Mouse (Mus musculus): ENCODE results near the gene Mipep.

Mipep gene

DNA sequence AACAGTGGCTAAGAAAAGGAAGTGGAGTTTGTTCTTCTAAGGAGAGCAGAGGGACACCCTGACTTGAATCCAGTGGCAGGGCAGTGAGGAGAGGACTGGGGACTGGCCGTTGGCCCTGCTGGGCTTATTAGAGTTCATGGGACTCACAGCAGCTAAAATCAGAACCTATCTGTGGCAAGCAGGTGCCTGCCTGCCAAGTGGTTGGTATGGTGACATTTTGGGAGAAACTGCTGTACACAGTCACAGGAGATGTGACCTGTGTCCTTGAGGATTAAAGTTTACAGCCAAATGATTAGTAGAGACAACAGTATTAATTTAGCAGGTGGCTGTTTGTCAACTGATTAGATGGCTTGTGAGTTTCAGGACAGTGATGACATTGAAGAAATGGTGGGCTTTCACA, 21.5 kb downstream of the Mipep start:
- no peak for DNase-seq

- DNase-seq: no peak
Measured at GRCm38 (mm10) chr14:60806891-60807344, 22.5 kb downstream of the Mipep start.

GRCm38 (mm10) chr14:60809881-60810280, 25.5 kb downstream of the Mipep start:
- no peak for DNase-seq

DNA sequence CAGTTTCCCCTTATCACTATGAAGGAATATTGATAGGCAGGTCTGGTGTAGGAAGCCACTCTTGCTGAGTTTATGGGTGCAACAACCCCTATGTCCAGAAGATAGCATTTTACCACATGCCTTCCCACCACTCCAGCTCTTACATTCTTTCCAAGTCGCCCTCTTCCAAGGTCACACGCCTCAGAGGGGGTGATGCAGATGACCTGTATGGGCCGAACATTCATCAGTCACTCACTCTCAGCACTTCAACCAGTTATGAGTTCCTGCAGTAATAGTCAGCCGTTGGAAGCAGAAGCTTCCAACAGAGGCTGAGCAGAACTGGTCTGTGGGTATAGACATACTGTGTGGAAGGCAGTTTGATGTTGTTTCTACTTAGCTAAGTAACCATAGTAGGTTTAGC, 27.2 kb downstream of the Mipep start:
- no peak for DNase-seq

DNA sequence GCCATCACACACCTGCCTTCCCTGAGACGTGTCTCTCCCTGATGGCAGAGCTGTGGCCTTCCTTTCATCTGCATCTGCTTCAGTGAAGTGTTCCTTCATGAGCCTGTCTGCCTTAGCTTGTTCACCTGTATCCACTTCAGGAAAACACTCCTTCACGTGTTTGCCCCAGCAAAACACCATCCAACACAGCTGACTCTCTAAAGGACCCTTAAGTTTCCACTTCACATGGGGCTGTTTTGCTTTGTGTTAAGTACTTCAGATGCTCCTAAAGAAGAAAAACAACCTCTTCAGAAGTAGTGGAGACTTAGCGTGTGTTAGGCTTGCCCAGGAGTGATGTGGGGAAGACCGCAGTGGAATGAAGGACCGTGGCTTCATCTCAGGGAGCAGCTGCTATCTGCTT, 30.7 kb downstream of the Mipep start:
- no peak for DNase-seq

DNA sequence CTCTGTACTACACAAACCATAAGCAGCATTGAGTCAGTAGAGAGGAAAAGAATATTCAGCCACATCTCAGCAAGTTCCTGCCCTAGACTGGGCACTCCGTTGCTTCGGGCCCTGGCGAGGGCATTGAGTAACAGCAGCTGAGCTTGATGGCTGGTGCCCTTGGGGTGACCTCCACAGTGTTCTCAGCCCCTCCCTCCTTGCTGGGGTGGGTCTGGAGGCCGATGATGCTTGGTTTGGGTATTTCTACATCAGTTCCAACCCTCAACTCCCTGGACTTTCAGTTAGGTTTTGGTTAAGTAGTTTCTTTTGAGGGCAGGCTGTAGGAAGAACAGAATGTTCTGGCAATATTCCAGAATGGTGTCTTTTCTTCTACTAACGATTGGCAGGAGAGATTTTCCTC, 33.7 kb downstream of the Mipep start:
- DNase-seq: peak; percentile 16

DNA sequence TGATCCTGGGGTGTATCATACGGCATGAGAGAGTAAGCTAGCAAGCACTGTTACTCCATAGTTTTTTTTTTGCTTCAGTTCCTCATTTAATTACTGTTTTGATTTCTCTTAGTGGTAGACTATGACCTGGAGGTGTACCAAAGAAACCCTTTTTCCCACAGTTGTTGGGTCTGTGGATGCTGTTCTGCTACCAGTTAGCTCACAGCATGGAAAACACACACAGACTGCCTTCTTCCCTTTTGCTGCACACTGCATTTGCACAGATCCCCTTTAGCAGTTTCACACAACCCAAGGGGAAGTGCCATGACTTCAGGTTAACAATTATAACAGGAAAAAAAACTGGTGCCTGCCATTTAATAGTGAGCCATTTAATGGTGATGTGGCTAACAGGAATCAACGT, 45.7 kb downstream of the Mipep start:
- no peak for DNase-seq

DNA sequence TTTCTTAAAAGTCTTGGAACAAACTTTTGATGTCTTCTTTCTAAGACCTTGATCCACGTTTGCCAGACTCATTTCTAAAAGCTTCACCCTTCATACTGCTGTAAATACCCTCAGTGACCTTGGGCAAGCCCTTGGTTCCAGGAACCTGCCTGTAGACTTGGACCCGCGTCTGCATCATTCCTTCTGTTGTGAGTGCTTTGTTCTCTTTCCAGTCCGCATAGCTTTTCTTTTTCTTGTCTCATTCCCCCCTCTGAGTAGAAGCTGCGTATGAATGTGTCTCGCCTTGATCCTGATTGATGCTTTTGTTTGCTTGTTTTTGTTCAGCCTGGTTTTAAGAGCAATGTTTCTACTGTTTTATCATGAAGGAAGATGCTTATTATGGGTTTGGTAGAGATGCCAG, 52.3 kb downstream of the Mipep start:
- DNase-seq: no peak

GRCm38 (mm10) chr14:60839654-60840053, 55.3 kb downstream of the Mipep start:
- no peak for DNase-seq

DNA sequence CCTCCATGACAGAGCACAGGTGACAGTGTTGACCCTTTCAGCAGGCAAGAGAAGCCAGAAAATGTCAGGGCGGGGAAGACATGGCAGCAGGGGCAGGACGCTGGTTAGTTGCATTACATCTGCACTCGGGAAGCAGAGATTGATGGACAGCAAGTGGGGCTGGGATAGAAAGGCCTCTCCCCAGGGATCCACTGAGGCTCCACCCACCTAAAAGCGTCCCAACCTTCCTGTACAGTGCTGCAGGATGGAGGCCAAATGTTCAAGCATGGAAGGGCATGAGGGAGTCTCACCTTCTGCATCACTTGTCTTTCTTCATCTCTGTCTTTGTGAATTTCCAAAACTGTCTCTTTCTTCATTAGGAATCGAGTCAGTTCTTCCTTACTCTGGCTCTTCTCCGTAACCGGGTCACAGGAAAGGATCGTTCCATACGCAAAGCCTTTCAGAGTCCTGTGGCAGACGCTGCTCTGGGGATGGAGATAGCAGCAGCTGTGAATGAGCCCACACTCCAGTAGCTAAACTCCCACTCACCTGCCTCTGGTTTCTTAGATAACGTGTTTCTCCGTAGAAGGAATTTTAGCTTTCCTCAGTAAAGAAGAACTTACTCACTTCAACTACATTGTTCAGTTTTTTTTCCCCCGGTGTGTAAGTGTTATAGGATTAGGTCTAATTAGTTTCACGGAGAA, 57.7 kb downstream of the Mipep start:
- DNase-seq: no peak

DNA sequence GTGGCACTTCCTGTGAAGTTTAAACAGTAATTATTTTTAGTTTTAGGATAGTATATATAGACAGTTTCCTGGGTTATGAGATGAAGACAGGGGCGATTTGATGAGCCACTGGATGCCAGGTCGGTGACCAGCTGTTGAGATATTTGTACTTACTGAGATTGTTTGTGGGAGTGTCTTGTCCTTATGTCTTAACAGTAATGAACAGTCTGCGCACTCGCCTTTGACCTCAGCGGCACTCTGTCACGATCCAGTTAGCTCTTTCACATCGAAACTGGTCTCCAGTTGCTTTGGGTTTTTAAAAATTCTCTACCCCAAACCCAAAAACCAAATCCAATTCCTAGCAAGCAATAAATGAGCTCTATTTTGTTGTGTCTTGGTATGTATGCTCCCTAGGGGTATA, 59.2 kb downstream of the Mipep start:
- no peak for DNase-seq

DNA sequence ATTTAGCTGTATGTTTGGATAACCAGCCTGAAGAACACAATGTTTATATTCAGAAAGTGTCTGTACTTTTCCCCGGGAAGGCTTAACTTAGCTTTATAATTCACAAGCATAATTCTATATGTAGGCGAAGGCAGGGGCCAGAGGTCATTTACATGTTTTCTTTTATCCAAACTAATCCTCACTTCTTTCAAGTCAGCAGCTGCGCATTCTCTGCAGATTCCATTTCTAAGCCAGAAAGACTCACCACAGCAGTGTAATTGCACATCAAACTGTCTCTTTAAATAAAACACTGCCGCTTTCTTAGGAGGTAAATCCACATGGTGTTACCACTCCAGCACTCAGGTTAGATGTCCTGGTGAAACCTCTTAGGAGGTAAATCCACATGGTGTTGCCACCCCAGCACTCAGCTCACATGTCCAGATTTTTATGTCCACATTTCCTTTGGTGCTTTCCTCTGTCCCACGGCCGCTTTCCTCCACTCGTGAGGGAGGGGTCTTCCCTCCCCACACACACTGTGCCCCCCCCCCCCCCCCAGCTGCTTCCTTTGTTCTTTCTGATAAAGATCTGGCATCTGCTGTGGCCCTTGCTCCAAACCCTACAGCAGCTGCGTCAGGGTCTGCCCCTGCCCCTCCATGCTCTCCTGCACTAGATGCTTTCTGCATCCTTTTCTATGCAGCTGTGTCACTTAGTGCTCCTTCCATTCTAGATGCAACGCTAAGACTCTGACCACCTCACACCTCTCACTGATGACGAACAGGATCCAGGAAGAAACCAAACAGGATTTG, 61.1 kb downstream of the Mipep start:
- DNase-seq: peak; percentile 19

- DNase-seq: no peak
Measured at GRCm38 (mm10) chr14:60846174-60846573, 61.8 kb downstream of the Mipep start.

DNA sequence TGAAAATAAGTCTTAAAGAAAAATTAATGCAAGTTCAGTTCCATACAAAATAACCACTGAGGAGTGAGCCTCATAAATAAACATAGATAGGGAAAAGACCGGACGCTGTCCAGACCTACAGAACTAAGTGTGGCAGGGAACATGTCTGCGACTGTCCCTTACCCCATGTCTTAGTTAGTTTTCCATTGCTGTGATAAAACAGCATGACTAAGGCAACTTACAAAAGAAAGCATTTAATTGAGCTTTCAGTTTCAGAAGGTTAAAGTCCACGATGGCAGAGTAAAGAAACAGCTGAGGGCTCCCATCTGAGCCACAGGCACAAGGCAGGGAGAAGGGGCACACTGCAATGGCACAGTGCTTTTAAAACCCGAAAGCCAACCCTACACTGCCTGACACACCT, 63.8 kb downstream of the Mipep start:
- no peak for DNase-seq

DNA sequence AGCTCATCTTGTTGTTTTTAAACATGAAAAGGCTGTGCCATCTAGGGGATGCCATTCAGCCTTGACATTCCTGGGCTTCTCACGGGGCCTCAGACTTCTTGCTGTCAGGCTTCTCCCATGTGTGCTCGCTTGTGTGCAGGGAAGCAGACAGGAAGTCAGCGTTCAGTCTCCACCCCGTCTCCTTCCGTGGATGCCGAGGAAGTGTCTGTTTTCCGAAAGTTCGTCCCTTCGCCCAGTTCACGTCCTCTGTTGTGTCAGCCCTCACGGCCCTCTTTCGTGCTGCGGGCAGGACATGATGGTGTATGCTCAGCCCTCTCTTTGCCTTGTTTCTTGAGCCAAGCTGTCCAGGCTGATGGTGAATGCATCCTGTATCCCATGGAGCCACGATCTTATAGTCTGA, 65.7 kb downstream of the Mipep start:
- no peak for DNase-seq

GRCm38 (mm10) chr14:60851632-60852031, 67.3 kb downstream of the Mipep start:
- DNase-seq: no peak

GRCm38 (mm10) chr14:60856199-60856912, 72.0 kb downstream of the Mipep start:
- DNase-seq: no peak

- no peak for DNase-seq
Measured at GRCm38 (mm10) chr14:60856913-60857300, 72.5 kb downstream of the Mipep start.

DNA sequence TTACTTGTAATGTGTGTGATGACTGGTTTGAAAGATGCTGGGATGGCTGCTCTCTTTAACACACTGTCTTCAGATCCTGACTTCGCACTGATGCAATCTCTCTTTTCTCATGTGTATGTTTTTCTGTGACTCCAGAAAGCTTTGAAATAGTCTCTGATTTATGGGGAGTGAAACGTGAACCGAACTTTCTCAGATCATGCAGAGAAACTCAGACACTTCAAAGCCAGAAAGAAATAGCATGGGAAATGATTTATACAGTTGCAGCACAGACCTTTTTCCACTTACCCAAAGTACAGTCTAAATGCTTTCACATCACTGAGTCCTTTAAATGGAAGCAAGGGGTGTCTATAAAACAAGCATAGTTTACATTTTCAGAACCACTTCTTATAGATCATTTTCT, 79.0 kb downstream of the Mipep start:
- DNase-seq: no peak

- DNase-seq: no peak
Measured at GRCm38 (mm10) chr14:60866399-60866798, 82.0 kb downstream of the Mipep start.

DNA sequence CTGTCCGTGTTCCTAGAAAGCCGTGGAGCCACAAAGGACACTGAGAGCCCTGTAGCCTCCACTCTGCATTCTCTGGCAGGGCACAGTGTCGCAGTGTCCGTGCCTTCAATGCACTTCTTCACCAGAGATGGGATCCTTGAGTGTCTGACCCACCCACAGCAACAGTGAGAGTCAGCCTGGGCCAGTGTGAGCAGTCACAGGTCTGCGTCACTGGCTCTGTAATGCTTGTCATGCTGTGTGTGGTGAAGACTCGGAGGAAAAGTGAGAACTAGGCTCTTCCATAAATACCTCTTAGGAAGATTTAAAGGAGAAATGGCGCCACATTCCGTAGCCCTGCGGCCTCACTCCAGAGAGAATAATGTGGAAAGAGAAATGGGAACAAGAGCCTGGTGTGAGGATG, 84.0 kb downstream of the Mipep start:
- no peak for DNase-seq

DNA sequence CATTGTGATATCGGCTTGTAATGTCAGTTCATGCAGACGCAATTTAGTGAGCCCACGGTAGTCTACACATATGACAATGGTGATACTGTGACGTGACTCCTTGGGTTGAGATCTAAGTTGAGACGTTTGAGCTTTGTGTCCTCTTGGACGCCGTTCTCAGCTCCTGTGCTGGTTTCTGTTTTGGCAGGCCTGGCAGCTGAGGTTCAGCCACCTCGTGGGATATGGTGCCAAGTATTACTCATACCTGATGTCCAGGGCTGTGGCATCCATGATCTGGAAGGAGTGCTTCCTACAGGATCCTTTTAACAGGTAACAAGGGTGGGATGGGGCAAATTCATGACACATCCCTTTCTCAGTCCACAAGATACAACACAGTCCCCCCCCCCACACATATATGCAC, 87.5 kb downstream of the Mipep start:
- no peak for DNase-seq

GRCm38 (mm10) chr14:60882106-60882505, 97.7 kb downstream of the Mipep start:
- DNase-seq: no peak

DNA sequence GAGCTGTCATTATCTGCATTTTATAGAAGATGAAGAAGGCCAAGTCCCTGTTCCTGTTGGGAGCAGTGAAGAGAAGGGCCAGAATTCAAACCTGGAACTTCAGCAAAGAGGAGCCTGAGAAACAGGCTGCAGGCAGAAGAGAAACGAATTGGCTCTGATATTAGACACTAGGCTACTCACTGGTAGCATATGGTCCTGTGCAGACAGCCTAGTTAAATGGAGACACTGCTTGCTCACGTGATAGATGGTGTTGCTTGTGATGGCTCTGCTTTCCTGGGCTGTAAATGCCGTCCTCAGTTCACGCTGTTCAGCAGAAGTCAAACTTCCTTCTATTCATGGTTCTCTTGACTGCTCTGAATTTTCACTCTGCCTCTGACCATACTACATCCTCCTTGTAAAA, 98.3 kb downstream of the Mipep start:
- DNase-seq: no peak
